Mouse (Mus musculus) lung, embryonic 15.5 days (tissue): ENCODE results near the gene Cdh24. TPM values are rescaled to one million over a fixed set of nuclear protein-coding genes. Genes with fewer than 3 reads are reported as not detected.

Source experiments
- ATAC-seq: fragments of 200-750 bp; cut with Nextera tagmentation; 2 replicates; pipeline ENCODE4 v1.8.0; 2017; ENCODE audit warnings: moderate number of reproducible peaks, borderline replicate concordance; ENCODE audit not compliant: low FRiP score, low TSS enrichment; ENCODE audit errors: extremely low read depth
- H3K27ac ChIP-seq: fragments of 300-500 bp; sonication (generic); 2 replicates; pipeline ENCODE4 v1.5.1; 2015; ENCODE audit warnings: moderate library complexity, mild to moderate bottlenecking, inconsistent platforms
- H3K27me3 ChIP-seq: fragments of 300-500 bp; sonication (generic); 2 replicates; pipeline ENCODE4 v1.6.1; 2015; ENCODE audit warnings: inconsistent platforms
- H3K36me3 ChIP-seq: fragments of 300-500 bp; sonication (generic); 2 replicates; pipeline ENCODE4 v1.6.1; 2015; ENCODE audit warnings: inconsistent platforms
- H3K4me1 ChIP-seq: fragments of 300-500 bp; sonication (generic); 2 replicates; pipeline ENCODE4 v1.6.1; 2015; ENCODE audit warnings: inconsistent platforms
- H3K4me2 ChIP-seq: fragments of 300-500 bp; sonication (generic); 2 replicates; pipeline ENCODE4 v1.6.1; 2015; ENCODE audit warnings: inconsistent platforms, mild to moderate bottlenecking, moderate library complexity
- H3K4me3 ChIP-seq: fragments of 300-500 bp; sonication (generic); 2 replicates; pipeline ENCODE4 v1.5.1; 2015; ENCODE audit warnings: mild to moderate bottlenecking, inconsistent platforms
- H3K9ac ChIP-seq: fragments of 300-500 bp; sonication (generic); 2 replicates; pipeline ENCODE4 v1.6.1; 2015; ENCODE audit warnings: inconsistent platforms
- H3K9me3 ChIP-seq: fragments of 300-500 bp; sonication (generic); 2 replicates; pipeline ENCODE4 v1.6.1; 2016; ENCODE audit warnings: inconsistent platforms
- WGBS: fragments of 180-500 bp; shearing (Covaris S2); methylation state at CpG from one replicate; pipeline ENCODE4 v1.1.7; 2015; 5-methylcytosine and 5-hydroxymethylcytosine counted together
- polyA plus RNA-seq: library from polyadenylated mRNA; unstranded; fragments of >200 nt; fragmentation: Nextera tagmentation; extraction: Ambion mirVana; gene quantifications from 2 replicates; pipeline ENCODE4 v1.2.1, GENCODE M21; 2015

The Cdh24 gene
- polyA plus RNA-seq, 1 experiment from 2014 or later: 4.2 TPM

- Histone ChIP-seq H3K4me2 (peak overlapping the region; percentile 53), H3K4me1 (peaks cover 20% of the 10 kb centered on the region), H3K4me3 (peak overlapping the region; percentile 65), H3K36me3 (no peaks in the 10 kb centered on the region), H3K27ac (peak overlapping the region; percentile 93), H3K9me3 (no peaks in the 10 kb centered on the region), H3K27me3 (no peaks in the 10 kb centered on the region), H3K9ac (peak overlapping the region; percentile 77)
- no peak for ATAC-seq
- WGBS: 36% methylated on average over 4 of the region's 4 CpGs
Measured at GRCm38 (mm10) chr14:54602613-54603012, 38.6 kb downstream of the Cdh24 start.

- Histone ChIP-seq H3K9me3 (no peaks in the 10 kb centered on the region), H3K4me1 (peaks cover 20% of the 10 kb centered on the region), H3K4me3 (no peak overlapping the region), H3K9ac (no peak overlapping the region), H3K36me3 (no peaks in the 10 kb centered on the region), H3K27me3 (no peaks in the 10 kb centered on the region), H3K27ac (no peak overlapping the region), H3K4me2 (no peak overlapping the region)
- ATAC-seq: no peak
- WGBS: 23% methylated on average over 2 of the region's 2 CpGs
Measured at GRCm38 (mm10) chr14:54601601-54602000, 39.6 kb downstream of the Cdh24 start.

GRCm38 (mm10) chr14:54597084-54597483 is 44.1 kb downstream of the Cdh24 start:
- Histone ChIP-seq H3K27me3 (no peaks in the 10 kb centered on the region), H3K4me2 (no peak overlapping the region), H3K27ac (no peak overlapping the region), H3K4me1 (peaks cover 4% of the 10 kb centered on the region), H3K9ac (no peak overlapping the region), H3K36me3 (peaks cover 13% of the 10 kb centered on the region), H3K4me3 (no peak overlapping the region), H3K9me3 (no peaks in the 10 kb centered on the region)
- no peak for ATAC-seq
- WGBS: 75% methylated on average over 7 of the region's 7 CpGs

GRCm38 (mm10) chr14:54594631-54595414 is 46.3 kb downstream of the Cdh24 start:
- WGBS: 68% methylated on average over 28 of the region's 28 CpGs
- no peaks in the 10 kb centered on the region for H3K9me3 ChIP-seq
- H3K4me3 ChIP-seq: no peak overlapping the region
- H3K27ac ChIP-seq: no peak overlapping the region
- no peak for ATAC-seq
- no peaks in the 10 kb centered on the region for H3K27me3 ChIP-seq
- H3K9ac ChIP-seq: no peak overlapping the region
- peaks cover 3% of the 10 kb centered on the region; the same call in 1 of the 2 replicates for H3K4me1 ChIP-seq
- H3K4me2 ChIP-seq: 0 out of 2 replicates have a peak overlapping the region, but pooled peaks have one; percentile 2
- peaks cover 16% of the 10 kb centered on the region for H3K36me3 ChIP-seq

- Histone ChIP-seq H3K9ac (no peak overlapping the region), H3K36me3 (peaks cover 16% of the 10 kb centered on the region), H3K4me3 (no peak overlapping the region), H3K27ac (no peak overlapping the region), H3K27me3 (no peaks in the 10 kb centered on the region), H3K9me3 (no peaks in the 10 kb centered on the region), H3K4me2 (no peak overlapping the region), H3K4me1 (peaks cover 3% of the 10 kb centered on the region; the same call in 1 of the 2 replicates)
- ATAC-seq: no peak
- WGBS: 90% methylated on average over 3 of the region's 3 CpGs
Measured at GRCm38 (mm10) chr14:54594055-54594454, 47.1 kb downstream of the Cdh24 start.

- peak; percentile 61; the same call in 1 of the 2 replicates for ATAC-seq
- Histone ChIP-seq H3K4me2 (no peak overlapping the region), H3K4me1 (peaks cover 3% of the 10 kb centered on the region; the same call in 1 of the 2 replicates), H3K36me3 (peaks cover 20% of the 10 kb centered on the region), H3K27ac (peak overlapping the region; percentile 17; the same call in 1 of the 2 replicates), H3K4me3 (no peak overlapping the region), H3K27me3 (no peaks in the 10 kb centered on the region), H3K9ac (no peak overlapping the region), H3K9me3 (no peaks in the 10 kb centered on the region)
- 50% methylated on average over 10 of the region's 10 CpGs for WGBS
Measured at GRCm38 (mm10) chr14:54592319-54592934, 48.7 kb downstream of the Cdh24 start.

GRCm38 (mm10) chr14:54591056-54591455 is 50.1 kb downstream of the Cdh24 start:
- no peaks in the 10 kb centered on the region for H3K9me3 ChIP-seq
- ATAC-seq: no peak
- no peak overlapping the region for H3K4me3 ChIP-seq
- no peak overlapping the region for H3K4me2 ChIP-seq
- H3K27me3 ChIP-seq: no peaks in the 10 kb centered on the region
- H3K36me3 ChIP-seq: peaks cover 20% of the 10 kb centered on the region
- no peak overlapping the region for H3K9ac ChIP-seq
- H3K4me1 ChIP-seq: peaks cover 3% of the 10 kb centered on the region; the same call in 1 of the 2 replicates
- no peak overlapping the region for H3K27ac ChIP-seq
- 95% methylated on average over 16 of the region's 16 CpGs for WGBS

GRCm38 (mm10) chr14:54583681-54584338 is 57.4 kb downstream of the Cdh24 start:
- no peak overlapping the region for H3K4me3 ChIP-seq
- H3K4me1 ChIP-seq: 0 out of 2 replicates have a peak, but pooled peaks cover 2% of the 10 kb centered on the region
- WGBS: 23% methylated on average over 7 of the region's 7 CpGs
- H3K9ac ChIP-seq: no peak overlapping the region
- H3K4me2 ChIP-seq: 0 out of 2 replicates have a peak overlapping the region, but pooled peaks have one; percentile 10
- H3K36me3 ChIP-seq: peaks cover 25% of the 10 kb centered on the region; the same call in 1 of the 2 replicates
- peak; percentile 71; the same call in 1 of the 2 replicates for ATAC-seq
- no peaks in the 10 kb centered on the region for H3K27me3 ChIP-seq
- H3K9me3 ChIP-seq: no peaks in the 10 kb centered on the region
- no peak overlapping the region for H3K27ac ChIP-seq

GRCm38 (mm10) chr14:54582536-54582935 is 58.6 kb downstream of the Cdh24 start:
- no peak for ATAC-seq
- H3K4me3 ChIP-seq: no peak overlapping the region
- no peaks in the 10 kb centered on the region for H3K9me3 ChIP-seq
- H3K27ac ChIP-seq: no peak overlapping the region
- peaks cover 22% of the 10 kb centered on the region; the same call in 1 of the 2 replicates for H3K36me3 ChIP-seq
- H3K4me2 ChIP-seq: no peak overlapping the region
- no peak overlapping the region for H3K9ac ChIP-seq
- H3K4me1 ChIP-seq: 0 out of 2 replicates have a peak, but pooled peaks cover 8% of the 10 kb centered on the region
- H3K27me3 ChIP-seq: no peaks in the 10 kb centered on the region
- 90% methylated on average over 9 of the region's 9 CpGs for WGBS
